Comparison of ENCODE assay signal across 14 mouse cellular contexts in the genomic region with DNA sequence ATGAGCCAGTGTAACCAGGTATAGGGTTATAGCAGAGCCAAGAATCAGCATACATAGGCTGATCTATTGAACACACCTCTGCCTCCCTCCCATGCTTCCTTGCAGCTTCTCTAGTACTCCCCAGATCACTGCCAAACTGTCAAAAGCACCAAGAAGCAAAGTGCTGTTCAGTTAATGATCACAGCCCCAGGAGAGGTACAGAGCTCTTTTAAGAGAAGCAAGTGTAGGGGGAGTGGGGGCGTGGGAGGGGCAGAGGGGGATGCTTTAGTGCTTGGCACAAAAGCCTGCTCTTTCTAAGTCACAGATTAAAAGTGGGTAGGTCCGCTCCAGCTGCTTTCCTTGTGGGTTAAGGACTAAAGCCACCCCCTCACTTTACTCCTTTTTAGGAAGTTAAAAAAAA.
DNase-seq lines count a peak whose midpoint lies in the region; ATAC-seq and TF ChIP-seq lines count a peak whose summit lies in the region.
"Had no signal": no experiment of that assay in that cellular context is flagged by ENCODE, and none has a peak within 500 bp of the region (broad histone marks: within the 10 kb centered on the region; RNA-seq: fewer than 3 reads in every experiment).

No protein-coding gene starts in this region.

- TF ChIP-seq POLR2A in heart, adult 2 months (IDR thresholded peaks at IDR 0.05; ENCODE audit: insufficient read depth, low read depth, low read length), result no peak

- peaks cover 35% of the 10 kb centered on the region for H3K27me3 ChIP-seq in forebrain, embryonic 10.5 days (ENCODE audit: poor library complexity, severe bottlenecking)
- H3K27me3 ChIP-seq in forebrain, postnatal 0 days (ENCODE audit: insufficient read depth, low read length), result no peaks in the 10 kb centered on the region
- no peaks in the 10 kb centered on the region for H3K27me3 ChIP-seq in midbrain, embryonic 16.5 days (ENCODE audit: control insufficient read depth, insufficient read depth, low read depth, low read length)
- no peaks in the 10 kb centered on the region for H3K27me3 ChIP-seq in heart, adult 2 months (ENCODE audit: control insufficient read depth, insufficient read depth, low read length)
- H3K27me3 ChIP-seq: limb, embryonic 15.5 days had no signal

- 27% methylated on average over 2 of the region's 2 CpGs for WGBS in forebrain, embryonic 10.5 days
- 10% methylated on average over 2 of the region's 2 CpGs for WGBS in forebrain, postnatal 0 days
- 25% methylated on average over 2 of the region's 2 CpGs for WGBS in midbrain, embryonic 16.5 days
- 71% methylated on average over 2 of the region's 2 CpGs for WGBS in heart, adult 2 months

- no peak overlapping the region for H3K4me3 ChIP-seq in forebrain, embryonic 10.5 days
- no peak overlapping the region for H3K4me3 ChIP-seq in forebrain, postnatal 0 days (ENCODE audit: low read depth, low read length)
- H3K4me3 ChIP-seq in midbrain, embryonic 16.5 days (ENCODE audit: low read depth, low read length), result no peak overlapping the region
- no peak overlapping the region for H3K4me3 ChIP-seq in gastrocnemius, adult 2 months
- H3K4me3 ChIP-seq in heart, adult 2 months, result no peak overlapping the region
- H3K4me3 ChIP-seq: limb, embryonic 15.5 days had no signal

- H3K4me1 ChIP-seq in forebrain, embryonic 10.5 days, result peaks cover 30% of the 10 kb centered on the region
- no peaks in the 10 kb centered on the region for H3K4me1 ChIP-seq in forebrain, postnatal 0 days (ENCODE audit: insufficient read depth)
- peaks cover 6% of the 10 kb centered on the region; the same call in 1 of the 2 replicates for H3K4me1 ChIP-seq in midbrain, embryonic 16.5 days (ENCODE audit: control insufficient read depth, insufficient read depth, low read length)
- H3K4me1 ChIP-seq in heart, adult 2 months (ENCODE audit: control insufficient read depth, insufficient read depth, low read length), result peaks cover 12% of the 10 kb centered on the region

- H3K4me2 ChIP-seq in forebrain, postnatal 0 days (ENCODE audit: low read depth), result no peak overlapping the region
- H3K4me2 ChIP-seq in midbrain, embryonic 16.5 days (ENCODE audit: low read length), result no peak overlapping the region
- H3K4me2 ChIP-seq: limb, embryonic 15.5 days had no signal

- no peak for TF ChIP-seq EP300 in heart, adult 2 months (IDR thresholded peaks at IDR 0.05; ENCODE audit: insufficient read depth, low read depth, low read length)

- no peaks in the 10 kb centered on the region for H3K36me3 ChIP-seq in forebrain, embryonic 10.5 days (replicated peaks)
- H3K36me3 ChIP-seq in forebrain, postnatal 0 days (ENCODE audit: insufficient read depth), result 0 out of 2 replicates have a peak, but pooled peaks cover 16% of the 10 kb centered on the region
- H3K36me3 ChIP-seq in midbrain, embryonic 16.5 days (ENCODE audit: control insufficient read depth, insufficient read depth, low read length), result no peaks in the 10 kb centered on the region
- peaks cover 12% of the 10 kb centered on the region for H3K36me3 ChIP-seq in heart, adult 2 months (ENCODE audit: control insufficient read depth, insufficient read depth, low read length)
- H3K36me3 ChIP-seq: limb, embryonic 15.5 days had no signal

- ATAC-seq in forebrain, postnatal 0 days, result peak; percentile 87
- 0 out of 2 replicates have a peak, but pooled peaks have one; percentile 29 for ATAC-seq in midbrain, embryonic 16.5 days
- ATAC-seq: CD4-positive, CD25-positive, alpha-beta regulatory T cell, adult 4 months had no signal

- no peaks in the 10 kb centered on the region for H3K9me3 ChIP-seq in forebrain, embryonic 10.5 days
- H3K9me3 ChIP-seq in forebrain, postnatal 0 days (ENCODE audit: low read length), result no peaks in the 10 kb centered on the region
- no peaks in the 10 kb centered on the region for H3K9me3 ChIP-seq in midbrain, embryonic 16.5 days (replicated peaks; ENCODE audit: control insufficient read depth, low read length, poor library complexity, severe bottlenecking)
- H3K9me3 ChIP-seq: limb, embryonic 15.5 days had no signal

- H3K79me2 ChIP-seq in heart, adult 2 months (replicated peaks; ENCODE audit: control insufficient read depth, insufficient read depth, low read length), result peaks cover 2% of the 10 kb centered on the region

- no peak overlapping the region for H3K9ac ChIP-seq in forebrain, postnatal 0 days
- no peak overlapping the region for H3K9ac ChIP-seq in midbrain, embryonic 16.5 days (ENCODE audit: low read depth, low read length)
- H3K9ac ChIP-seq in heart, adult 2 months (ENCODE audit: low read depth, low read length), result no peak overlapping the region
- H3K9ac ChIP-seq: limb, embryonic 15.5 days had no signal

- TF ChIP-seq CTCF in forebrain, postnatal 0 days (IDR thresholded peaks at IDR 0.05; ENCODE audit: low read depth), result no peak
- TF ChIP-seq CTCF in gastrocnemius, adult 2 months (IDR thresholded peaks at IDR 0.05), result no peak
- TF ChIP-seq CTCF in heart, adult 2 months (IDR thresholded peaks at IDR 0.05), result no peak

- peak; percentile 10 for DNase-seq in kidney, postnatal 10 days
- DNase-seq in kidney, postnatal 36 days, result no peak
- DNase-seq in forebrain, embryonic 10.5 days (ENCODE audit: extremely low spot score, low spot score), result peak; percentile 17
- peak; percentile 35 for DNase-seq in forebrain, postnatal 0 days
- no peak for DNase-seq in gastrocnemius, adult 2 months
- DNase-seq in cerebellum, adult 9-11 months, result no peak
- no peak for DNase-seq in heart, adult 2 months
- DNase-seq: adrenal gland, adult 2 months; kidney, postnatal 14 days; retina, postnatal 1 day; thymus, adult 18-20 months had no signal

- 0 out of 2 replicates have a peak overlapping the region, but pooled peaks have one; percentile 25 for H3K27ac ChIP-seq in forebrain, embryonic 10.5 days
- 0 out of 2 replicates have a peak overlapping the region, but pooled peaks have one; percentile 50 for H3K27ac ChIP-seq in forebrain, postnatal 0 days (ENCODE audit: low read depth, low read length)
- H3K27ac ChIP-seq in midbrain, embryonic 16.5 days (ENCODE audit: low read length), result no peak overlapping the region
- no peak overlapping the region for H3K27ac ChIP-seq in gastrocnemius, adult 2 months
- H3K27ac ChIP-seq in heart, adult 2 months, result no peak overlapping the region
- H3K27ac ChIP-seq: limb, embryonic 15.5 days had no signal

- intact Hi-C loops in gastrocnemius, adult 2 months (cut with DNase I), result no loop called here
- intact Hi-C loops in heart, adult 2 months (cut with DNase I), result loop anchor here (5.0 kb wide), 1 partner anchor 81 kb away; no protein-coding TSS in a partner anchor

Comparison
In these comparisons a context has a peak if more than half of its experiments do, and no peak if none do; other contexts are left out.
1. DNase-seq: peak in kidney, postnatal 10 days (single experiment), forebrain, embryonic 10.5 days (single experiment) and forebrain, postnatal 0 days (single experiment); none in kidney, postnatal 36 days (0 of 2), gastrocnemius, adult 2 months (single experiment), cerebellum, adult 9-11 months (single experiment) and heart, adult 2 months (0 of 2).
2. H3K27ac ChIP-seq: peak in forebrain, embryonic 10.5 days (single experiment) and forebrain, postnatal 0 days (single experiment); none in midbrain, embryonic 16.5 days (single experiment), gastrocnemius, adult 2 months (single experiment) and heart, adult 2 months (single experiment).